Mouse (Mus musculus) naive thymus-derived CD4-positive, alpha-beta T cell, adult 5 months (primary cell): ENCODE measurements around the gene Gm28047. TPM values are rescaled to one million over a fixed set of nuclear protein-coding genes. Genes with fewer than 3 reads are reported as not detected.

Source experiments
- polyA plus RNA-seq: library from polyadenylated mRNA; unstranded; fragments of 100-300 nt; shearing (Covaris generic); gene quantifications from one replicate; pipeline ENCODE4 v1.2.1, GENCODE M21; 2017

Gm28047 gene
- not detected for polyA plus RNA-seq

GRCm38 (mm10) chr15:102624970-102625686, at the start of gene Gm28047, which contains the start of gene Atf7:
TSS of gene Gm28047 (minus strand) at chr15:102625067.
TSS of gene Atf7 (minus strand) at chr15:102625464.

DNA sequence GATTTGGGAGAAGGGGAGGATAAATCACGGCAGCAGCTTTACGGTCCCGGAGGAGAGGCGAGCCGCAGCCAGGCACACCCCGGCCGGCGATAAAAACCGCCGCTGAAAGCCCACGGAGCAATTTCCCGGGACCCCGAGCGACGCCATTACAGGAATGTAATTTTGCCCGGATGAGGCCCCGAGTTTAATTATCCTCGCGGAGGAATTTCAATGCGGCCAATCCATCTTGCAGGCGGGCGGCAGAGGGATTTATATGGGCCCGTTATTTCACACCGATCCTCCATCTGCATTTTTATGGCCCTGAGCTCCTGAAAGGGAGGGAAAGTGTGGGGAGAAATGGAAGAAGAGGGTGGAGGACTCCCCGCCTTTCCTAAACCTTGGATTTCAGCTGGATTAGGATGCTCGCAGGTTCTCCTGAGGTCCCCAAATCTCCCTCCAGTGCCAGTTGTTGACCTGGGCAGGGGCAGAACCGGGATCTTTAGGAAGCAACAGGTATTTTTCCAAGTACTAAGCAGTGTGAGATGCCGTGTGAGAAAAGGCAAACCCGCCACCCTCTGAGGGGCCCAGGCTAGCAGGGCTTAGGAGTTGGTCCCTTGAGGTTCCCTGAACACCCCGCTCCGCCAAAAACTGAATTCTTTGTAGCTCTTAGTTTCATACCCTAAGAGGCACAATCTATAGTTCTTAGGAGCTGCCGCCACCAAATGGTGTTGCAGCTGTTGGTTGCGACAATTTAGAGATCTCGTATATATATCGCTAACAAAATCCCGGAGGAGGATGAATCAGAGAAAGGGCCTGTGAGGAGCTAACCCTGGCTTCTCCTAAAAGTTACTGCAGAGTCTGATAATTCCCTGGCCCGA, 47.6 kb upstream of the Gm28047 start, which contains the start of gene Atp5g2:
Gene Atp5g2 (minus strand): TSS at position 138 of the 857 bp plus-strand sequence.

DNA sequence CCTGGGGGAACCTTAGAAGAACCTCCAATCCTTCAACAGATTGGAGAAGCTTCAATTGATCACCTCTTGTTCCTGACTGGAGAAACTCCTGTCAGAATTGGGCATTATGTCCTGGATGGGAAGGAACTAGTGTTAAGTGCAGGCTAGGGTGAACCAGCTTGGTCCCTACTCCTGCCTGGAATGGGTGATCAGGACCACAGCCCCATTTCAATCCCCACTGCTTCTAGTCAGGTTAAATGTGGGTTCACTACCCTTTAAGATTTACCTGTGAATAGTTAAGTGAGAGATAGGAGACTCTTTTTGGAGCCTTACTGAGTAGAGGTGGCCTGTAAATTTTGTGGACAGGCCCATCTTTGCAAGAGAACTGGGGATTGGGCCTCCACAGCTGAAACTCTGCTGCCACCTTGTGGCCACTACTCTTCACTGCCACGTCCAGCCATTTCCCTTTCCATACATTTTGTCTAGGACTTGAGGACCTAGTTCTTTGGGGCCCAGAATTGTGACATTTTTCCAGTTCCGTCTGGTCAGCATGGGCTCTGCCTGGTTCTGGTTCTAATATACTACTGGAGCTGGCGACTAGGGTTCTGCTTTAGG, 99.9 kb downstream of the Gm28047 start, which contains the start of gene Npff:
Gene Npff (minus strand): TSS at position 51 of the 594 bp plus-strand sequence.

DNA sequence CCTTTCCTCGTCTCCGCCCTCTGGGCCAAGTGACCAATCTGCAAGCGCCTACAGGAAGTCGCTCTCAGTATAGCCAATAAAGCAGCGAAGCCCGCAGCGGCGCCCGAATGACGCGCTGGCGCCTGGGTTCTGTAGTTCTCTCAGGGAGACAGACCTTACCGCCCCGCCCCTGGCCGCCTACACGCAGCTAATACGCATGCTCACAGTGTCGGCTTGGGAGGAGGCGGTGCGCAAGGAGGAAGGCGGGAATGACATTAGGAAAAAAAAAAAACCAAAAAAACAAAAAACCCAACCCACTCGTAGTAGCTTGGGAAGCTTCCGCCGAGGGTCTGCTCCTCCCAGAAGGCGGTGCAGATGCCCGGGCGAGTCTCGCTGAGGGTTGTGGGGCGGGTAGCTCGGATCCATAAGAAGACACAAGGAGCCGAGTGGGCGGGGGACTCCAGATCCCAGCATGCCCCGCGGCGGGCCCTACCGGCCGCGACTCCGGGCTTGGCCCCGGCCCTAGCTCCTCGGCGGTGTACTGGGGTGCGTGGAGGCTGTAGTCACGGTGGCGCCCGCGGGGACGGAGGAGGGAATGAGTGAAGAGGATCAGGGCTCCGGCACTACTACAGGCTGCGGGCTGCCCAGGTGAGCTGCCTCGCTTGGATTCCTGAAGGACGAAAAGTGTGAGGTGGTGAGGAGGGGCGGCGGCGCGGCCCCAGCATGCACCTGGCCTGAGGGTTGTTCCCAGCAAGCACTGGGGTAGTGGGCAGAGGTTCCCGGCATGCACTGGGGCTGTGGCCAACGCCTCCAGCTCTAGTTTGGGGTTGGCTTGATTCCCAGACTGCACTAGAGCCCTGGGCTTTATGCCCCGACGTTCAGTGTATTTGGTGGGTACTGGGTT, 106.7 kb downstream of the Gm28047 start, which contains the start of gene Tarbp2:
Gene Tarbp2 (plus strand): TSS at position 217 of the 883 bp plus-strand sequence.

GRCm38 (mm10) chr15:102516728-102517404, 108.0 kb downstream of the Gm28047 start, which contains the start of gene Map3k12:
TSS of gene Map3k12 (minus strand) at chr15:102517064.

GRCm38 (mm10) chr15:102503447-102503846, 121.4 kb downstream of the Gm28047 start, which contains the start of gene Gm10337:
TSS of gene Gm10337 (plus strand) at chr15:102503722.

Other genes starting within 250 kb of the Gm28047 start
- gene Sp1, start 218.9 kb downstream of the Gm28047 start, polyA plus RNA-seq = 19.8 TPM
- gene Amhr2, start 179.7 kb downstream of the Gm28047 start, polyA plus RNA-seq = not detected
- gene Prr13, start 166.0 kb downstream of the Gm28047 start, polyA plus RNA-seq = 106 TPM
- 141 TPM for gene Pcbp2, start 154.5 kb downstream of the Gm28047 start, polyA plus RNA-seq
- not detected for gene Gm10337, start 121.3 kb downstream of the Gm28047 start, polyA plus RNA-seq
- gene Map3k12, start 108.0 kb downstream of the Gm28047 start, polyA plus RNA-seq = 7.3 TPM
- gene Tarbp2, start 106.9 kb downstream of the Gm28047 start, polyA plus RNA-seq = 77.4 TPM
- gene Npff, start 100.1 kb downstream of the Gm28047 start, polyA plus RNA-seq = 6.2 TPM
- gene Atf7, start 397 bp upstream of the Gm28047 start, polyA plus RNA-seq = 43.4 TPM
- gene Atp5g2, start 47.3 kb upstream of the Gm28047 start, polyA plus RNA-seq = 13.0 TPM
- gene Calcoco1, start 97.1 kb upstream of the Gm28047 start, polyA plus RNA-seq = 37.6 TPM